Mouse (Mus musculus) right cerebral cortex, adult 2 months (tissue): ENCODE results near the gene Unc13a.

ENCODE experiments used
- DNase-seq, 2 experiments: peaks; one replicate each; pipeline ENCODE4 v3.0.0; 2021 to 2022; ENCODE audit warnings: low spot score in 2 of 2

Gene Unc13a

DNA sequence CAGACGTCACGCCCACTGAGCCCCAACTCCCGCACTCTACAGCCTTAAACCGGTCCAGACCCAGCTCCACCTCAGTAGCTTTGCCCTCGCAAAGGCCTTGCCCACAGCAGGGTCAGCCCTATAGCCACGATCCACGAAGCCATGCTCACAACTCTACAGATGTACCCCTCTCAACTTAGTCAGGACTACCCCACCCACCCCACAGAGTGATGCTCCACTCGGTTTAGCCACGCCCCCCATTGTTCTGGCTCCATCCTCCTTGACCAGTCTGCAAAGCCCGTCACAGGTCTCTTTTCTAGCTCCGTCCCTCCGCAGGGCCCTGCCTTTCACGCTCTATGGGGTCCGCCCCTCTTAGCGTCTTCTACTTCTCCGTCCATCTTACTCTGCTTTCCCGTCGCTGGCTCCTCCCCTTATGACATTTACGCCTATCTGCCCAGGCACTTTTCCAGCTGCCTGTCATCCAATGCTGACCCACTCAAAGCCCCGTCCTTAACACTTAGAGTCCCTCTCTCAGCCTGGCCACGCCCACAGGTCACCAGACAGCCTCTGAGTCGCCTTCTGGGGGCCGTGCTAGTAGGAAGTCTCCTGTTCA lies 14.7 kb upstream of the Unc13a start:
- no peak for DNase-seq

GRCm38 (mm10) chr8:71685573-71685972 lies 14.0 kb upstream of the Unc13a start:
- no peak for DNase-seq

DNA sequence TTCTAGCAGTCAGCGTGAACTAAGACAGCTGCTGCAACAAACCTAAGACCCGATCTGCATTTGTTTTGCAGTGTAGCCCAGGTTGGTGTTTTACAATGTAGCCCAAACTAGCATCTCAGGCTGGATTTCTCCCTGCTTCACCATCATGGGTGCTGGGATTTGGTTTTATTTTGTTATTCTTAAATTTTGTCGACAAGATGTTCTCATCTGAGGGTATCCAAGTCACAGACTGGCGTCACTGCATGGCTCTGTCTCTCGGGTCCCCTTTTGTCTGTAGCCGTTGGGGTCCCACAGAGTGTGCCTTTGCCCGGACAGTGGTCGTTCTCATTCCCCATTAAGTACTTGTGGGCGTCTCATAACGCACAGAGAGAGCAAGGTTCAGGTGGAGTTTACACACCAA lies 13.1 kb upstream of the Unc13a start:
- DNase-seq: no peak

- DNase-seq: no peak
Measured at GRCm38 (mm10) chr8:71682832-71683231, 11.3 kb upstream of the Unc13a start.

GRCm38 (mm10) chr8:71681369-71681915 lies 9.9 kb upstream of the Unc13a start:
- no peak for DNase-seq

- DNase-seq: no peak
Measured at GRCm38 (mm10) chr8:71680471-71680870, 8.9 kb upstream of the Unc13a start.

DNA sequence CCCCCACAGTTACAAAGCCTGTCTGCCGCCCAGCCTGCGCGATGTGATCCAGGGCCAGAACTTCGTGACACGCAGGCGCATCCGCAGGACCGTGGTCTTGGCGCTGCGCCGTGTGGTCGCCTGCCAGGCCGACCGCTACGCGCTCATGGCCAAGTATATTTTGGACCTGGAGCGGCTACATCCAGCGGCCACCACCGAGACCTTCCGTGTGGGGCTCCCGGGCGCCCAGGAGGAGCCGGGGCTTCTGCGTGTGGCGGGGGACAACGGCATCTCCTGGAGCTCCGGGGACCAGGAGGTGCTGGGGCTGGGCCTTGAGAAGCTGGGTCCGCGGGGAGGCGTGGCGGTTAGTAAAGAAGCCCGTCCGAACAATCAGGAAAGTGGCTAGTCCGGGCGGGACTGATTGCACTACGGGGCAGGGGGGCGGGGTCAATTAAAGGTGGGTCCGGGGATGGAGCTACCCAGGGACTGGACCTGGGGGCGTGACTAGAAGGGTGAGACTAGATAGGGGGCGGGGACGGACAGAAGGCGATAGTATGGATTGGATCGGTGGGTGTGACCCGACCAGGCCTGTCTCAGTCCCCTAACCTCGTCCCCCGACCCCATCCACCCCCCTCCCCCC lies 8.1 kb upstream of the Unc13a start:
- DNase-seq: no peak

GRCm38 (mm10) chr8:71679116-71679515 lies 7.6 kb upstream of the Unc13a start:
- no peak for DNase-seq

DNA sequence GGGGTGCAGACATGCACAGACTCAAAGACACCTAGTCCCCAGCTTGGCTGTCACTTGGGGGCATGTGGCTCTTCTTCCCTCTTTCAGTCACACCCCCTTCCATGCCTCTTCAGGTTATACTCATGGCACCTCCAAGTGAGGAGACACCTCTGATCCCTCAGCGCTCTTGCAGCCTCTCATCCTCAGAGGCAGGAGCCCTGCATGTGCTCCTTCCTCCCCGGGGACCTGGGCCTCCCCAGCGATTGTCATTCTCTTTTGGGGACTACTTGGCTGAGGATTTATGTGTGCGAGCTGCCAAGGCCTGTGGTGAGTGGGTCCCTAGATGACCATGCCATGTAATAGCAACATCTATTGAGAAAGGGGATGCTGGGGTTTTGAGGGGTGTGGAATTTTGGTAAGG lies 6.7 kb upstream of the Unc13a start:
- no peak for DNase-seq

GRCm38 (mm10) chr8:71677555-71677954 lies 6.0 kb upstream of the Unc13a start:
- no peak for DNase-seq

- DNase-seq: no peak
Measured at GRCm38 (mm10) chr8:71676803-71677202, 5.2 kb upstream of the Unc13a start.

- DNase-seq: peak in 1 of 2 experiments; percentile 51
Measured at GRCm38 (mm10) chr8:71676020-71676741, 4.6 kb upstream of the Unc13a start, which contains the start of gene Jak3. Jak3 (plus strand) TSS chr8:71676296.

DNA sequence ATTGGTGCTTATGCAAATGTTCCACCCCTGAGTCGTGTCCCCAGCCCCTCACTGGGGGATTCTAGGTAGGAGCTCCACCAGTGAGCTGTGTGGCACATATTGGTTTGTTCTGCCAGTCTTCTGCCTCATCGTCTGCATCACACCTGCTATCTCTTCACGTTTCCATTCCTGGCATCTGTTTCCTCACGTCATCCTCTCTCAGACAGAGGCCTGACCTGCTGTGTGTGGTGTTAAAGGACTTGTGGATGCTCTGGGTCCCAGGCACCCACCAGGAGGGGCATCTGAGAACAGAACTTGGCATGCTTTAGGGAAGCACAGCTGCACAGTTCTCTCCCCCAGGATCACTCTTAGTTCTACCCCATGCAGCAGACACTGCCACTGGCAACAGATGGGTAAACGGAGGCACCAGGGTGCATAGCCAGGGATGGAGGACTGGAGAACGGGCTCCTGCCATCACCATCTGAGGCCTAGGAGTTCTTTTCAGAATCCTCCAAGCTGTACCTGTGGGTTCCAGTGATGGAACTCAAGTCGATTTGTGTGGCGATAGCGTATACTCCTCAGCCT lies 4.0 kb upstream of the Unc13a start:
- DNase-seq: no peak

GRCm38 (mm10) chr8:71674071-71674470 lies 2.5 kb upstream of the Unc13a start:
- no peak for DNase-seq

GRCm38 (mm10) chr8:71672168-71672735 lies 695 bp upstream of the Unc13a start:
- no peak for DNase-seq

GRCm38 (mm10) chr8:71670621-71671548 lies 672 bp downstream of the Unc13a start:
- peak; percentile 72 to 78 for DNase-seq

- DNase-seq: peak in 1 of 2 experiments; percentile 56
Measured at GRCm38 (mm10) chr8:71670198-71670597, 1.4 kb downstream of the Unc13a start.

DNA sequence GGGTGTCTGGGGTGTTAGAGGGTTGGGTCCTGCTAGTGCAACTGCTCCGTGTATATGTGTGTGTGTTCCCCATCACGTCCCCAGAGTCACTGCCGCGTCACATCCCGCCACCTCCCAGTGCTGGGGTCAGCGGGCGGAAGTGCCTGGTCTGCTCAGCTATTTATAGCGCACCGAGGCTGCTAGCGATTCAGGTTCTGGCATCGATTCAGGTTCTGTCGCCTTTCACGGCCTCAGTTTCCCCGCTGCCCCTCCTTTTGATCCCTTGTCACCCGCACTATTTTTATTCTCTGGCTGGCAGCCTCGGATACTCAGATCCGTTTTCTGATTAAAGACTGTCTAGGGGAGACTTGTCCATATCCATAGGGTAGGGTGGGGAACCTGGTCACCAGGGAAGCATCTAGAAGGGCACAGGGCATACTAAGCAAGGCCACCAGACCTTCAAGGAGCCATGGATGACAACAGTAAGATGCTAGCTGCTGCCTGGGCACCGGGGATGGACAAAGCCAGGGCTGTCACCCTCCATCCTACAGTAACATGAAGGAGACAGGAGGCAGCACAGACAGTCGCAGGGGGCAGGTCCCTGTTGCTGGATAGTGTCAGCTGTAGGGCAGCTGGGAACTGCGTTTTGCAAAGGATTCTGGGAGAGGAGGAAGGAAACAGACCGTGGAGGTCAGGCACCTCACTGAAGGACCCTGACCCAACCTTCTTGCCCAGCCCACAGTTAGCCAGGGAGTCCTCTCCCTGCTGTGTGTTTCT lies 3.2 kb downstream of the Unc13a start:
- DNase-seq: peak; percentile 29 to 52

- no peak for DNase-seq
Measured at GRCm38 (mm10) chr8:71667256-71667655, 4.3 kb downstream of the Unc13a start.

GRCm38 (mm10) chr8:71666855-71667254 lies 4.7 kb downstream of the Unc13a start:
- no peak for DNase-seq
